ENCODE assay signal across 9 mouse cellular contexts in the genomic region with DNA sequence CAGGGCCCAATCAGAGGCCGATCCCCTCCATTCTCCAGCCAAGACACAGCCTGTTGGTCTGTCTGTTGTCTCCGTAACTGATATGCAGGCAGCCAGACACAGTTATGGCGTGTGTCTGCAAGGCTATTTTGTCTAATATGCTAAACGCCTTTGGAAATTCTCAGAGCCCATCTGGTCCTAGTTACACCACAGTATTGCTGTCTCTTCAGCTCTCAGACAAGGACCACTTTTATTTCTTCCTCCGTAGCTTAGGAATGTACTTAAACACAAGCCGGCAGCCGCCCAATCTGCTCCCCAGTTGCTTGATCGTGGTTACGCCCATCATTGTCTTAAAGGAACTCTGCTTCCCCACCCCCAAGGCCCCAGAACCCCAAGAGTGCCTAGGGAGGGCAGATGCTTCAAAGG. TPM values are rescaled to one million over a fixed set of nuclear protein-coding genes. Genes with fewer than 3 reads are reported as not detected.
DNase-seq lines count a peak whose midpoint lies in the region; ATAC-seq lines count a peak whose summit lies in the region.
"Had no signal": no experiment of that assay in that cellular context is flagged by ENCODE, and none has a peak within 500 bp of the region (broad histone marks: within the 10 kb centered on the region; RNA-seq: fewer than 3 reads in every experiment).

No protein-coding gene starts in this region.

- H3K9me3 ChIP-seq in forebrain, embryonic 15.5 days: no peaks in the 10 kb centered on the region
- no peaks in the 10 kb centered on the region for H3K9me3 ChIP-seq in limb, embryonic 11.5 days (ENCODE audit: control insufficient read depth, low read length)
- H3K9me3 ChIP-seq: lung, embryonic 15.5 days had no signal

- no peak overlapping the region for H3K4me3 ChIP-seq in forebrain, embryonic 15.5 days
- no peak overlapping the region for H3K4me3 ChIP-seq in limb, embryonic 11.5 days (ENCODE audit: low read depth, low read length)
- H3K4me3 ChIP-seq: lung, embryonic 15.5 days had no signal

- no peaks in the 10 kb centered on the region for H3K27me3 ChIP-seq in forebrain, embryonic 15.5 days
- H3K27me3 ChIP-seq in limb, embryonic 11.5 days (ENCODE audit: control insufficient read depth, insufficient read depth, low read length): no peaks in the 10 kb centered on the region
- H3K27me3 ChIP-seq: lung, embryonic 15.5 days had no signal

- H3K36me3 ChIP-seq in forebrain, embryonic 15.5 days: no peaks in the 10 kb centered on the region
- H3K36me3 ChIP-seq in limb, embryonic 11.5 days (ENCODE audit: control insufficient read depth, insufficient read depth, low read length): no peaks in the 10 kb centered on the region
- H3K36me3 ChIP-seq: lung, embryonic 15.5 days had no signal

- H3K27ac ChIP-seq in forebrain, embryonic 15.5 days (replicated peaks): 0 out of 2 replicates have a peak overlapping the region, but pooled peaks have one; percentile 28
- H3K27ac ChIP-seq in limb, embryonic 11.5 days (replicated peaks; ENCODE audit: low read depth, low read length): peak overlapping the region; percentile 72
- H3K27ac ChIP-seq: lung, embryonic 15.5 days had no signal

- peak; percentile 60 for DNase-seq in embryo, embryonic 11 days
- no peak for DNase-seq in embryo, embryonic 9.5 days (ENCODE audit: extremely low spot score)
- peak; percentile 48 for DNase-seq in lung, postnatal 36 days
- no peak for DNase-seq in lung, postnatal 25 days (ENCODE audit: low spot score)
- no peak for DNase-seq in limb, embryonic 11.5 days (ENCODE audit: low spot score)
- DNase-seq in kidney, postnatal 36 days: no peak
- no peak for DNase-seq in cerebellum, postnatal 14 days

- peaks cover 10% of the 10 kb centered on the region; the same call in 1 of the 2 replicates for H3K4me1 ChIP-seq in forebrain, embryonic 15.5 days
- H3K4me1 ChIP-seq in limb, embryonic 11.5 days (ENCODE audit: control insufficient read depth, insufficient read depth, low read length): peaks cover 15% of the 10 kb centered on the region

- ATAC-seq in forebrain, embryonic 15.5 days (replicated peaks): peak; percentile 57
- peak; percentile 52 for ATAC-seq in limb, embryonic 11.5 days (ENCODE audit: insufficient number of reproducible peaks, low FRiP score, low TSS enrichment, low read depth)

- H3K4me2 ChIP-seq in forebrain, embryonic 15.5 days (replicated peaks): no peak overlapping the region
- H3K4me2 ChIP-seq in limb, embryonic 11.5 days (ENCODE audit: low read depth, severe bottlenecking): no peak overlapping the region
- H3K4me2 ChIP-seq: lung, embryonic 15.5 days had no signal

- H3K9ac ChIP-seq in forebrain, embryonic 15.5 days (replicated peaks): no peak overlapping the region
- H3K9ac ChIP-seq in limb, embryonic 11.5 days (ENCODE audit: low read length): no peak overlapping the region
- H3K9ac ChIP-seq: lung, embryonic 15.5 days had no signal

- WGBS in forebrain, embryonic 15.5 days: 47% methylated on average over 9 of the region's 9 CpGs
- 31% methylated on average over 9 of the region's 9 CpGs for WGBS in limb, embryonic 11.5 days

RNA-seq across cellular contexts. Expression of a gene that starts 24.3 kb away (rescaled TPM):
- 21.1 and 24.1 TPM in 2 replicates for polyA plus RNA-seq in forebrain, embryonic 15.5 days (2015; fragmentation: Nextera tagmentation; extraction: Ambion mirVana)
- 13.8 and 14.3 TPM in 2 replicates for polyA plus RNA-seq in limb, embryonic 11.5 days (2014; fragmentation: Nextera tagmentation; extraction: Ambion mirVana)

RNA-seq across cellular contexts. Expression of a gene that starts 31.5 kb away (rescaled TPM):
- 10.0 and 11.1 TPM in 2 replicates for polyA plus RNA-seq in forebrain, embryonic 15.5 days (2015; fragmentation: Nextera tagmentation; extraction: Ambion mirVana)
- 78.7 and 79.9 TPM in 2 replicates for polyA plus RNA-seq in limb, embryonic 11.5 days (2014; fragmentation: Nextera tagmentation; extraction: Ambion mirVana)

Comparison
In these comparisons a context has a peak if more than half of its experiments do, and no peak if none do; other contexts are left out.
1. DNase-seq: peak in embryo, embryonic 11 days (single experiment) and lung, postnatal 36 days (single experiment); none in embryo, embryonic 9.5 days (single experiment), lung, postnatal 25 days (single experiment), limb, embryonic 11.5 days (single experiment), kidney, postnatal 36 days (0 of 2) and cerebellum, postnatal 14 days (0 of 2).